Mouse (Mus musculus): ENCODE measurements around the gene Ercc6l2.

Gene Ercc6l2

DNA sequence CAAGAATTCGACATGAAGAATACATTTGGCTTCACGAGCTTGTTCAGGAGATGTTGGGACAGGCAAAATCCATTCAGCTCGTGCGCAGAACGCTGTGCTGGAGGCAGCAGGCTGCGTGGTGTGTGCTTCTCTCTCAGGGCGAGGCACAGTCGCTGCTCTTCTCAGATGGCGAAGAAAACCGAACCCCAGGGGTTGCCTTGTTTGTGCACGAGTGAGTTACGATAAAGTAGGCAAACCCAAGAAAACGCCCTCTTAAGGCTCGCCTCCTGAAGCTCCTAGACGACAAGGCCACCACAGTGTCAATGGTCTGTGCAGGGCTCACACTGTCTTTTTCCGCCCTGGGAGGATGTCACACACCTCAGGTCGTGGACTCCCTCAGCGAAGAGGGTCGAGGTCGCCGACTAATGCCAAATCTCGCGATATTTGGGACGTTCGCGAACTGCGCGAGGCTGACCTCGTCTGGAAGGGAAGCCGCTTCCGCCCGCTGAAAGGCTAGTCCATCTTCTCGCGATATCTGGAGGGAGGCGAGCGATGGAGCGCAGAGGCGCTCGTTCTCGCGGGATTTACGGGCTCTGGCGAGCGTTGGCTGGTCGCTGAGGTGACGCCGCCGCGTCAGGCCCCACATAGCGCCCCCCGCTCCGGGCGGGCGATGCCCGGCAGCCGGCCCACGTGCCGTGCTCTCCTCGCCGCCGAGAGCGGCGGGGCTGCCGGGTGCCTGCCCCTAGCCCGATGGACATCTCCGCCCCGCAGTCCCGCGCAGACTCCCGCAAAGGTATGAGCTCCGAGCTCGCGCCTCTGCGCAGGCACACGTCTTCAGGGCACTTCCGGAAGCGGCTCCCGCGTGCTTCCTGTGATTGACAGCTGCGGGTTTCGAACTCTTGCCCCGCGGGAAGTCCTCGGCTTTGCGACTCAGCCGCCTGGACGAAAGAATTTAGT is at the start of gene Ercc6l2:
Gene Ercc6l2, plus strand, starts transcription at position 495 of the 936 bp plus-strand sequence.
- DNase-seq (ENCODE audit: low read depth, low spot score) = peak; percentile 99

DNA sequence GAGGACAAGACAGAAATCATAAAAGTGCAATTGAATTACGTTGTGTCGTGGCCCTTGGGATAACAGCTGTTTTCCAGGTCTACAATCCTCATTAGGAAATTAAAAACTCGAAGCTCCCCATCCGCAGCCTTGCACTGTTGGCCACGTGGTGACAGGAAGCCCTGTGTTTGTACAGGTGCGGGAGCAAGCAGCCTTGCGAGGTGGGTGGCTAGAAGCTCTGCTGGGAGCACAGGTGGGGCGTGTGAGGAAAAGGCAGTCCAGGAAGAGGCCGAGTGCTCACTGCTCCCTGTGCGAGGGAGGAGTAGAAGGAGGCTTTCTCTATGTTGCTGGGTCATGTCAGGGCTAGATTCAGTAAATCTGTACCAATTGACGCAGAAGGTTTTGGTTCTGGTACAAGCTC is 49.0 kb upstream of the Ercc6l2 start:
- no peak for DNase-seq (ENCODE audit: low read depth, low spot score)

DNA sequence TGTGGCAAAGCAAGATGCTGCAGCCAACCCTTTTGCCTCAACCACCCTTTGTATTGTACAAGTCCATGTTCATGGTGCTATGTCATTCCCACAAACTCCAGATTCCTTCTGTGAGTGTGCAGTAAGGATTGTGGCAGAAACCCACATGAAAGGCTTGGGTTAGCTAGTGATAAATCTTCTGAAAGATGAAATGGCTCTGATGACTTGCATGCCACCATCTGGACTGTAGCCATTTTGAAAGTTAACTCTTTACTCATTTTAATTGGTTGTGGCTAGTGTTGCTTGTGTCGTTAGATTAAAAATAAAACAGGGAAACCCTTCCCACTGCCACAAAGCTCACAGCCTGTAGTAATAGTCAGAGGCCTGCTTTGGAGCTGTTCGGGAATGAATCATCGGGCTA is 44.0 kb upstream of the Ercc6l2 start:
- no peak for DNase-seq (ENCODE audit: low read depth, low spot score)

DNA sequence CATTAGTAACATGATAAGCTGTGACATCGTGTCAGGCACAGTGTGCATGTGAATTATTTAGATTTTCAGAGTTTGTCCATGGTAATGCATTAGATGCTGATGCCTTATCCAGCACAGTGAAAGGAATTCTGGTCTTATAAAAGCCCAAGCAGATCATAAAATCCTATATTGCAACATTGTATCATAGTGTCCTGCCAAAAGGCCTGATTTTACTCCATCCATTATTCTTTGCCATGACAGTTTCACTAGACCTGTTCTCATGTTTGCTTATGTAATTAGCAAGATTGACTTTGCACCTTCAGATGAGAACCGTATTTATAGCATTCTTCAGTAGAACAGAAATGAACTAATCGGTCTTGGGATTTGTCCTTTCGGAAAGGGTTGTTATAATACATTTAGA is 36.1 kb upstream of the Ercc6l2 start:
- no peak for DNase-seq (ENCODE audit: low read depth, low spot score)

DNA sequence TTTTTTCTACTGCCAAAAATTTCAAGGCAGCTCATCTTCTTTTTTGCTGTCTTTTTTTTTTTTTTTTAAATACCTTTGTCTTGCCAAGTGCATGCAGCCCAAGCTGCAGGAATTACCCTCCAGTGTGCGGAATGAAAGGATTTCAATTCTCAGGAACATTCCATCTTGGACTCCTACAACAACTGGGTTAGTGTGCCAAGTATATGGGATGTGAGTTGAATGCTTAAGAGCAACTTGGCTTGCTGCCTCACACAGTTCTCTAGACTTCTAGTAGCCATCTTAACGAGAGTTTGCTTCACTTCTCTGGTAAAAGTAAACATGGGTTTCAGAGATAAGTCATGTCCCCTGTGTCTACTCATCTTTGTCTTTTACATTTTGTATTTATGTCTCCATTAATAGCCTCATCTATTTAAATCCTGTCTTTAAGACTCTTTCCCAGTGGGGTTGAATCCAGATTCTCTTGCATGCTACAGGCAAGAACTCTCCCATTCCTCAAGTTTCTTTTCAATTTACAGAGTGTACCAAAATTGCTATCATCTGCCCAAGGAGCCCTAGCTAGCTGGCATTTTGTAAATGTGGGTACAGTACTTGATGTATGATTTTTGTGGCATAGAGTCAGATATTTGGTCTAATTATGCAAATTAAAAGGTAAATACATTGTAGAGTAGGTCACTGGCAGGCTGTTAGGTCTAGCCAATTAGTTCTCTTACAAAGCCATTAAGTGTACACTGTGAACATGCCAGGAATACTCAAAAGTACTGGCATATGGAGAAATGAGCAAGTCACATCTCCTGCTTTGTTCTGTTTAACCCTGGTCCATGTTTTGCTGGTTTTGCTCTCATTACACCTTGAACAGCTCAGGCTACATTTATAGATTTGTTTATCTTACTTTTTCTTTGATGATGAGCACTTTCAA is 35.4 kb upstream of the Ercc6l2 start:
- no peak for DNase-seq (ENCODE audit: low read depth, low spot score)

DNA sequence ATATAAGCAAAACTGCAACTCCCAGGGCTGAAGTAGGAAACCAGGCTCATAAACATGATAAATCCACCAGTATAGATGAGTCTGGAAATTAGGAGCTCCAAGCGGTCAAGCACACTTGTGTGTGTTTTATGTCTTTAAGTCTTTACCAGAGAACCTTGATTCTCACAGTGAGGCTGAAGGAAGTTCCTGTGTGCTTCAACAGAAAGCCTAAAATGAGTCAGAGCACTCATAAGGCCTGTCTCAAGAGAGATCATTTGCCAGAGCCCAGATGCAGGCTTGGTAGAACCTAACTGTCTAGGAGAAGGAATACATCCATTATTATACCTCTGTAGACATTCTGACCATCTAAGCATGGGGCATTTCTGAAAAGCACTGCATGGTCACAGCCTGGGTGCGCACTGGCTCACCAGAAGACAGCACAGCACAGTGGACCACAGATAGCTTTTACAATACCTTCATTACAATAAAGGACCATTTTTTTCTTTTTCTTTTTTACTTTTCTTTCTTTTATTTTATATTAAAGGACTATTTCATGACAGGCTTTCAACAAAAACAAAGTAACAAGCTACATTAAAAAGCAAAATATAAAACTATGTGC is 22.7 kb upstream of the Ercc6l2 start:
- no peak for DNase-seq (ENCODE audit: low read depth, low spot score)

DNA sequence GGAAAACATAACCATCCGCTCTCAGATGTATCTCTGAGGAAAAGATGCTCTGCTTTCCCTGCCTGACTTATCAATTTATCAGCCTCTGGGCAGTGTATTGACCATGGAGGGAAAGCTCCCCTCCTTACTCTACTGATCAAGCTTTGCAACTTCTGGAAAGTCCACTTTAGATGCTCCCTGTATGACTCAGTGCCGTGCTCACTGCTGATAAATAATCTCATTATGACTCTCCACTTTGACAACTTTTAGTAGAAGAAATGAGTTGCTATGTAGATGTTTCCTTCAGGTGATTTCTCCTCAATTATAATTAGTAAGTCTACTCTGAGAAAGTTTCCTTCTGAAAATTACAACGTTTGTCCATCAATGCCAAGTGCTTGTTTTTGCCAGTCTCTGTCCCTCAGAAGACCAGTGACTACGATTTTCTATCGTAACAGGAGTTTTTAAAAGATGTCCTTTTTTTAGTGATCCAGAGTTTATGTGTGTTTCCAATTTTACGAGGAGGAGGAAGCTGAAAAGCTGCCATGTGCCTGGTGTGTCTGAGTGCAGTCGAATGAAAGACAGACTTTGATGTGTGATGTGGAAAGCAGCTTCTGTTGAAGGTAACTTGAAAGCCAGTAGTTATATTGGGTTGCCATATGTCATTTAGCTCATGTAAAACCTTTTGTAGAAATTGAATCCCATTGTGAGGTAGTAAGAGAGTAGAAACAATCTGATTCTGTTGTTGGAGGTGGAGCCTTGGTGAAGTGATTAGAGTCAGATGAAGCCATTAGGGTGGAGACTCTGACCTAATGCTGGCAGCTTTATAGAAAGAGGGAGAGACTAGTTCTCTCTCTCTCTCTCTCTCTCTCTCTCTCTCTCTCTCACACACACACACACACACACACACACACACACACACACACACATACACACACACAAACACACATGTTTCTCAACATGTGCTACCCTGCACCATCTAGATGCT is 21.4 kb upstream of the Ercc6l2 start:
- peak; percentile 33 for DNase-seq (ENCODE audit: low read depth, low spot score)

DNA sequence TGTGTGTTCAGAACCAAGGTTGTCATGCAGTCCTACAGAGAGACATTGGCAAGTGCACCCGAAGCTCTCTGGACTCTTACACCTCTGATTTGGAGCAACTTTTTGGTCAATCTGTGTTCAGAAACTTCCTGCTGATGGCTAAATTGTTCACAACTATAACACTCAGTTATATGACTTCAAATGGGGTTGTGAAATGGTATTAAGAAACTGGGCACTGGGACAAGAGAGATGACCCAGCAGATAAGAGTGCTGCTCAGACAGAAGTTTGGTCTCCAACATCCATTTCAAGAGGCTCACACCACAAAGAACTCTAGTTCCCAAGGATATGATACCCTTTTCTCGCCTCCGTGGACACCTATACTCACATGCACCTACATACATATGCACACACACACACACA is 16.4 kb upstream of the Ercc6l2 start:
- no peak for DNase-seq (ENCODE audit: low read depth, low spot score)

DNA sequence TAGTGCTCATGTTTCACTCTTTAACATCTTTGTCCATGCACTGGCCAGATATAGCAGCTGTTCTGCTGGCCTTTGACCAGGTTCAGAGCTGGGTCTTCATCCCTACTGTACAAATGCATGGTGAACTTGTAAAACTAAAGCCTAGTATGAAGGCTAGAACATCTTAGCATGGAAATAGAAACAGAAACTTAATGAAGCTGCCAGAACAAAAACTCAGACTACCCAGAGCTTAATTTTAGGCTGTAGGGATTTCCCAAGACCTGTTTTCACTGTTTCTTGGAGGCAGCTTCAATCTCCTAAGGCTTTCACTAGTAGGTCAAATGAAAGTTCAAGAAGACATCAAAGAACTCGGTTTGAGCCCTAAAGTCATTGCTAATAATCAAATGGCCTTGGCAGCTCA is 15.1 kb upstream of the Ercc6l2 start:
- peak; percentile 23 for DNase-seq (ENCODE audit: low read depth, low spot score)

DNA sequence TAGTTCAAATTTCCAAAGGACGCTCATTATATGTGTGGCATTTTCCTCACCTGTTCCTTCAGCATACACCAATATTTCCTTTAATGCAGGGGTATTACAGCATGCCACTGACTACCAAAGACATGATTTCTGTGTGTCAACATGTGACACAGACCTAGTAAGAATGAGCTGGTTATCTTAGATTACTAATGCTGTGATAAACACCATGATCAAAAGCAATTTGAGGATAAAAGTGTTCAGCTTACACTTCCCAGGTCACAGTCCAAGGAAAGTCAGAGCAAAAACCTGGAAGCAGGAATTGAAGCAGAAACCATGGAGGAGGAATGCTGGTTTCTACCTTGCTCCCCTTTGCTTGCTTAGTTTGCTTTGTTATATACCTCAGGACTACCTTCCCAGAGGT is 13.8 kb upstream of the Ercc6l2 start:
- no peak for DNase-seq (ENCODE audit: low read depth, low spot score)

DNA sequence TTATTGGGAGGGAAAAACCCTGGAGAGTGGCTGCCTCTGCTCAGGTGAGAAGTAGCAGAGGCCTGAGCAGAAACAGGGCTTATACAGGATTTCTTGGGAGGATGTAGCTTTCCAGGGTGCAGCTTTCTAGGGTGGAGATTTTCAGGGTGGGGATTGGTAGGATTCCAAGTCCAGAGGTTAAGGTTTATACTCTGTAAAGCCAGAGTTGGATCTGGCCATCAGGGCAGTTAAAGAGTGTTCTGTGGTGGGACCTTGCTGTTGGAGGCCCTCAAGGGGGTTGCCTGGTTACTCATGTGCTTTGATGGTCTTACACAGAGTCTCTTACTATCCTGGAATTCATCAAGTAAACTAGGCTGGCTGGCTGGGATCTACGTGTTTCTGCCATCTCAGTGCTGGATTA is 7.8 kb upstream of the Ercc6l2 start:
- DNase-seq (ENCODE audit: low read depth, low spot score) = no peak

DNA sequence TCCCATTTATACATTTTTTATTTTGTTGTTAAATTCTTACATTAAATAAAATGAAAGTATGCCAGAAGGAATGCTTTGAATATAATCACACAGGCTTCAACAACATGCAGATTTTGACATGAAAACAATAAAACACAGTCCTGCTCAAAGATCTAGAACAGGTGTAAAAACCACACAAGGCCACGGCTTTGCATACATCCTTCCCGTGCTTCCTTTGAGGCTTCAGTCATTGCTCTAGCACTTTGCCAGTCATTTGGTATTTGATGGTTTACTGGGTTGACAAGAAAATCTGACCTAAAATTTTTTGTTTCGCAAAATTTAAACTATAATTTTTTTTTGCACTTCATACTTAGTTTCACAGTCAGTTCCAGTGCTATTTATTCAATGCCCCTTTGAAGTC is 7.1 kb upstream of the Ercc6l2 start:
- DNase-seq (ENCODE audit: low read depth, low spot score) = peak; percentile 34

DNA sequence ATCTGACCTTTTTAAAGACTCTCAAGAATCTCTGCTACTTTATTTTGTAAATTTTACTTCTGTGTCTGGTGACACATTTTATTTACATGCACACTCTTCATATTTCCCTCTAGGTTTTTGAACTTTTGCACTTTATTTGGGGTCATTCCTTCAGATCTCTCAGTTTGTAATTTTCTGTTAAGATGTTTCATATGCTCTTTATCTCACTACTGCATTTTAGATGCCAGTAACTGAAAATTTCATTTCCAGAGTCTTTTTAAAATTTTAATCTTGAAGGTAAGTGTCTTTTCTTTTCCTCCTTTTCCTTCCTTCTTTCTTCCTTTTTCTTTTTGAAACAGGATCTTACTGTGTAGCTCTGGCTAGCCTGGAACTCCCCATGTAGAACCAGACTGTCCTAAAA is 3.6 kb upstream of the Ercc6l2 start:
- DNase-seq (ENCODE audit: low read depth, low spot score) = no peak

DNA sequence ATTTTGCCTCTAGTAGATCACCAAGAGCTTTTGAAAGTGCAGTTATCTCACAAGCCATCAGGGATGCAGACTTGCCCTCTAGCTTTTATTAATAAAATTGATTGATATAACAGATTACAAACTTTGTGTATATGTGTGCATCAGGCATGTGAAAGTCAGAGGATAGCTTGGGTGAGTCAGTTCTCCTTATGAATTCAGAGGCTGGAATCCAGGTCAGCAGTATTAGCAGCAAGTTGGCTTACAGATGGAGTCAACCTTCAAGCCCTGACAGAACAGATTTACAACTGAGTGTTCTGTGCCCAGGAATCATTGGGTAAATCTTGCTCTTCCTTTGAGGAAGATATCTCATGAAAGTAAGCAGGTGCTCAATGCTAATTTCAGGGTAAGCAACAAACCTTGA is 891 bp downstream of the Ercc6l2 start:
- no peak for DNase-seq (ENCODE audit: low read depth, low spot score)

DNA sequence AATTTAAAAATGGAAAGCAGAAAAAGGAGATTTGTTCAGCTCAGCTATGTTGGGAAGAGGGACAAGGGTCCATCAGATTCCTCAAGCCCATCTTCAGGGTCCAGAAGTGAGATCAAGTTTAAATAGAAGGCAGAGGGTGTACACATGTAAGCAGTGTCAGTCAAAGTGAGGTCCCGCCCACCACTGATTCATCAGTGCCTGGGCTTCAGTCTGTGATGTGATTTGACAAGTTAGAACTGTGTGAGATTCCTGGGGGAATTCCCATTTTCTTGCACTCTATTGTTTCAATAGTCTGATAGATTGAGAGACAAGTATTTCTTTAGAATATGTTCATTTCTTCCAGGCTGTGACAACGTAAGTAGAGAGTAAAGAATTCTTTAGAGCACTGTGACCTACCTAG is 30.7 kb downstream of the Ercc6l2 start:
- no peak for DNase-seq (ENCODE audit: low read depth, low spot score)

DNA sequence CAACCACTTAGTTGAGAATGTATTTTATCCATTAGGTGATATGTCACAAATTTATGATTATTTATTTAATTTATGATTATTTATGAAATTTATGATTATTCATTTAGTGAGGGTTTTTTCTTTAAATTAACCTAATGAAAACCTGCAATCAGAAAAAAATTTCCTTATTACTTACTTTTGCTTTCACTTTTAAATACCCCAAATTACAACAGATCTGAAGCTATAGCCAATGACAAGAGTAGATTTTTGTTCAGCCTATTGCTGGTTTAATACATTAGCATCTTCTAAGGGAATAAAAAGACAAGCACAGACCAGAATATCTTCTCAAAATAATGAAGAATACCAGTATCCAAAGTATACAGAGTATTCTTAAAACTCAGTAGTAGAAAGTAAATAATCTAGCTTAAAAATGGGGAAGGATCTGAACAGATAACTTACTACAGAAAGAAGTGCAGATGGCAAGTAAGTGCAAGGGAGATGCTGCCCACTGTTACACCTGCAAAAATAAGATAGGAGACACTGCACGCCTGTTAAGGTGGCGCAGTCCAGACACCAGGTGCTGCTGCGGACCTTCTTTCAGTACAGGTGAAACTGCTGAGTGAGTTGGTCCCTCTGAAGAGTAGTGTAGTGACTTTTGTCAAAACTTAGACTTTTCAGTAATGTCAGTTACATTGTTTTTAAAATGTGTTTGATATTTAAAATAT is 35.4 kb downstream of the Ercc6l2 start:
- no peak for DNase-seq (ENCODE audit: low read depth, low spot score)

DNA sequence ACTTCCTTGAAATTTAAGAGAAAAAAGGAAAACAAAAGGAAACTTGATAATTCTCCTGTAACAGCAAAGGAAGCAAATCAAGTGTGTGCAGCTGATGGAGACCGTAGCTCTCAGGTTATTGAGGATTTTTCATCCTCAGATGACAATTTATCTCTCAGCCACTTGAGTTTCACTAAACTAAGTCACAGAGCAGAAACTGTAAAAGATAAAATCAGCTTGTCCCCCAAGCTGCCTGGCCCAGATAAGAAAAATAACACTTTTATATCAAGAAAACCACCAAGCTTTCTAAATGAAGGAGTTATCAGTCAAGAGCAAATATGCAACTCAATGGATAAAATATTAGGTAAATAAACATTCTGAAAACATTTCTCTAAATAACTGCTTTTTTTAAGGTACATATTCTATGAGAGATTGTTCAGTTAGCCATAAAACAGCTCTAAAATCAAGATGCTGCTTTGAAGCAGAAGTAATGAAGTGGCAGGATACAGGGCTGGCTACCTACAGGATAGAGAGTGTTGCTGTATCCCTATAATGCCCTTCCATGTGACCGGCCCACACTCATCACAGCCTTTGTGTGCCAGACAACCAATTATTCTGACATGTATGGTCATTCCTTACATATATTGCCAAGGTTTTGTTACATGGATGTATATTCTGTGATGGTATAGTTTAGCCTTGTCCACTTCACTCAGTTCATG is 57.7 kb downstream of the Ercc6l2 start:
- DNase-seq (ENCODE audit: low read depth, low spot score) = no peak

DNA sequence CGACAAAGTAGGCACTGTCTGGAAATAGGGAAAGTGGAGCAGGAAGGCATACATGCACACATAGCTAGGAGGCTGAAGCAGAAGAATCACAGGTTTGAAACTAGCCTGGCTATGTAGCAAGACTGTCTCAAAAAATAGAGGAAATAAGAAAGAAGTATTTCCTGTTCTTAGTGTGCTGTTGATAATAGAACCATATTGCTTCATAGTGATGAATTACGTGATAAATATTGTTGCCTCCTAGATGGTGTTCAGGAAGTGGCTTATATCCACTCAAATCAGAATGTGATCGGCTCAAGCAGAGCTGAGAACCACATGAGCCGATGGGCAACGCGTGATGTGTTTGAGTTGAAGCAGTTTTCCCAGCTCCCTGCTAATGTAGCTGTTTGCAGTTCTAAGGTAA is 62.1 kb downstream of the Ercc6l2 start:
- no peak for DNase-seq (ENCODE audit: low read depth, low spot score)

DNA sequence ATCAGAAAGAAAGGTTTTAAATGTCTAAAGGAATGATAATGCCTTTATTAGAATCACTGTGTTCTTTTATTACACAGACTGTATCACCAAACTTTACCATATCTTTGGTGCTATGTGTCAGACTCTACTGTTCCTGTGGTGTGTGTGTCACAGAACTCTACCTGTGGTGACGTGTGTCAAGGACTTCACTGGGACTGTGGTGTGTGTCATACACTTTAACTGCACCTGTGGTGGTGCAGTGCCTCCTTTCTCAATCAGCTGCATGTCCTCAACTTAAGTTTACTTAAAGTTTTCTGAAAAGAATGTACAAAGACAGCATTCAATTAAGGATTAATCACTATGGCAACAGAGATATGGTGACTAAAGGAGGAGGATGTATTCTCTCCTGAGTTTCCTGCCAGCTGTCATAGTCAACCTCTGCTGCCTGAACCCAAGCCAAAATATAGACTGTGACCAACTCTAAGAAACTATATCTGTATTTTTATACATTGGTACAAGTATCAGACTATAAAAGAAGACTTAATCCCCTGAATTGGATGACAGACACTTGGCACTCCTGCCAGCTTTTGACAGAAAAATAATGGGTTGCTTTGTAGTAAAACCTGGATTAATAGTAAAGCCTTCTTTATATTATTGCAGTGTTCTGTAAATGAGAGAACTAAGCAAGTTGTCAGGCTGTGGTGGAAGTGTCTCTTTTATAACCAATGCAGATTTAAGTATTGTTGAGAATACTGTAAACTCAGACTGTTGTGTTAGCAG is 64.2 kb downstream of the Ercc6l2 start:
- DNase-seq (ENCODE audit: low read depth, low spot score) = no peak
